Mouse (Mus musculus): ENCODE data around the gene Olfr61.

DNA sequence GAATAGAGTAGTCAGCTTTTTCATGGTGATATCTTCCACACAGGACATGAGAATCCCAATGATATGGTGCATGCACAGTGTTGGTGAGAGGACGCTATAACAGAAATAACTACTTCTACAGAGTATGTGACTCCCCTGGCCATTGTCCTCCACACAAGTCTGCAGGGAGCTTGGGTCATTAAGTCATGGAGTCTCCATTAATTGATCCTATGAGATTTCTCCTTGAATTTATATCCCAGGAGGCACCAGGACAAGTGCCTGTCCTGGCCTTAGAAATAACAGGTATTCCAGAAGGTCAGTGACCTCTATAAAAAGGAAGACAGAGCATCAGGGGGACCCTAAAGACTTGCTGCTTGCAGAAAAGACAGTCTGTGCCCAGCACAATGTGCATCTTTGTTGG is 17.4 kb downstream of the Olfr61 start, which contains the start of gene Olfr53:
- TF ChIP-seq POLR2A (IDR thresholded peaks at IDR 0.05; ENCODE audit: extremely low read depth, insufficient read depth, low read length) (no peak), CTCF (IDR thresholded peaks at IDR 0.05; ENCODE audit: low read depth, low read length) (no peak)
